ENCODE assay signal across 8 mouse cellular contexts in genomic region chr5:33723019-33723640, GRCm38 (mm10). TPM values are rescaled to one million over a fixed set of nuclear protein-coding genes. Genes with fewer than 3 reads are reported as not detected.
A peak's percentile ranks its signal among the peaks of the same experiment; 100 is the strongest.
DNase-seq lines count a peak whose midpoint lies in the region; ATAC-seq and TF ChIP-seq lines count a peak whose summit lies in the region.

No protein-coding gene starts in this region.

- WGBS in lung, adult 2 months, result 2% methylated on average over 61 of the region's 61 CpGs
- WGBS in embryonic facial prominence, embryonic 15.5 days, result under 1% methylated on average over 48 of the region's 61 CpGs
- WGBS in kidney, adult 2 months, result 4% methylated on average over 61 of the region's 61 CpGs

- no peak for TF ChIP-seq CTCF in lung, adult 2 months (IDR thresholded peaks at IDR 0.05; ENCODE audit: insufficient read depth, low read length)
- TF ChIP-seq CTCF in kidney, adult 2 months (conservative IDR thresholded peaks at IDR 0.05; ENCODE audit: insufficient read depth, insufficient read length, low read depth, low read length), result no peak

- TF ChIP-seq POLR2A in lung, adult 2 months (IDR thresholded peaks at IDR 0.05; ENCODE audit: borderline replicate concordance, extremely low read depth, low read depth, low read length), result no peak
- TF ChIP-seq POLR2A in kidney, adult 2 months (IDR thresholded peaks at IDR 0.05; ENCODE audit: low read depth, low read length), result no peak

- no peaks in the 10 kb centered on the region for H3K9me3 ChIP-seq in embryonic facial prominence, embryonic 15.5 days (replicated peaks)

- DNase-seq in lung, adult 2 months, result peak; percentile 54
- DNase-seq in lung, postnatal 25 days (ENCODE audit: low spot score), result no peak
- DNase-seq in kidney, adult 2 months, result no peak
- peak; percentile 43 for DNase-seq in lung, postnatal 36 days
- no peak for DNase-seq in gastrocnemius, adult 8-10 months (ENCODE audit: low spot score in 2 of 2)
- DNase-seq in cerebellum, postnatal 4 days (ENCODE audit: low spot score in 2 of 2), result no peak
- DNase-seq in layer of hippocampus, adult 18-20 months (ENCODE audit: low spot score in 2 of 2), result no peak

- H3K4me3 ChIP-seq in lung, adult 2 months (replicated peaks; ENCODE audit: extremely low read depth, low read depth, low read length), result peak overlapping the region; percentile 89
- H3K4me3 ChIP-seq in embryonic facial prominence, embryonic 15.5 days (replicated peaks), result peak overlapping the region; percentile 61
- H3K4me3 ChIP-seq in kidney, adult 2 months (ENCODE audit: insufficient read depth, low read depth, low read length), result peak overlapping the region; percentile 88

- peak overlapping the region; percentile 98 for H3K4me2 ChIP-seq in embryonic facial prominence, embryonic 15.5 days (replicated peaks)

- peaks cover 18% of the 10 kb centered on the region for H3K4me1 ChIP-seq in lung, adult 2 months (ENCODE audit: control insufficient read depth, insufficient read depth, low read length)
- peaks cover 55% of the 10 kb centered on the region for H3K4me1 ChIP-seq in embryonic facial prominence, embryonic 15.5 days
- H3K4me1 ChIP-seq in kidney, adult 2 months (ENCODE audit: control insufficient read depth, insufficient read depth, low read length), result peaks cover 21% of the 10 kb centered on the region

- H3K27ac ChIP-seq in embryonic facial prominence, embryonic 15.5 days (replicated peaks), result 0 out of 2 replicates have a peak overlapping the region, but pooled peaks have one; percentile 28
- peak overlapping the region; percentile 96 for H3K27ac ChIP-seq in kidney, adult 2 months (ENCODE audit: insufficient read depth, low read depth, low read length)

- H3K27me3 ChIP-seq in embryonic facial prominence, embryonic 15.5 days, result peaks cover 21% of the 10 kb centered on the region
- H3K27me3 ChIP-seq in kidney, adult 2 months (replicated peaks; ENCODE audit: control insufficient read depth, insufficient read depth, low read length), result no peaks in the 10 kb centered on the region

- 0 out of 2 replicates have a peak, but pooled peaks cover 6% of the 10 kb centered on the region for H3K36me3 ChIP-seq in embryonic facial prominence, embryonic 15.5 days
- no peaks in the 10 kb centered on the region for H3K36me3 ChIP-seq in kidney, adult 2 months (ENCODE audit: control insufficient read depth, insufficient read depth, low read length)

- ATAC-seq in embryonic facial prominence, embryonic 15.5 days (ENCODE audit: insufficient number of reproducible peaks, low FRiP score, low TSS enrichment, low read depth), result no peak

- H3K9ac ChIP-seq in embryonic facial prominence, embryonic 15.5 days, result peak overlapping the region; percentile 57

RNA-seq across cellular contexts. Expression of gene Fgfr3, which starts 1.7 kb away (rescaled TPM):
- 237 and 258 TPM in 2 replicates for polyA plus RNA-seq in lung, adult 2 months (2012; rRNA removed)
- polyA plus RNA-seq in embryonic facial prominence, embryonic 15.5 days (2015; fragmentation: Nextera tagmentation; extraction: Ambion mirVana), result 32.0 and 34.6 TPM in 2 replicates
- 63.7 and 94.9 TPM in 2 replicates for polyA plus RNA-seq in kidney, adult 2 months (2012; rRNA removed)
- 1 to 10 TPM; 1.6 to 4.7 (median 1.9) TPM for total RNA-seq in gastrocnemius, adult 8-10 months (2022)
- 100 to 1,000 TPM; 120 to 122 TPM for total RNA-seq in layer of hippocampus, adult 18-20 months (2021)

RNA-seq across cellular contexts. Expression of gene Letm1, which starts 59.5 kb away (rescaled TPM):
- 41.8 and 47.5 TPM in 2 replicates for polyA plus RNA-seq in lung, adult 2 months (2012; rRNA removed)
- polyA plus RNA-seq in embryonic facial prominence, embryonic 15.5 days (2015; fragmentation: Nextera tagmentation; extraction: Ambion mirVana), result 49.9 and 51.8 TPM in 2 replicates
- polyA plus RNA-seq in kidney, adult 2 months (2012; rRNA removed), result 85.1 and 91.6 TPM in 2 replicates
- 10 to 100 TPM; 69.8 to 82.0 (median 73.8) TPM for total RNA-seq in gastrocnemius, adult 8-10 months (2022)
- 100 to 1,000 TPM in 1 of 2 experiments, 10 to 100 TPM in 1; 95.4 to 101 TPM for total RNA-seq in layer of hippocampus, adult 18-20 months (2021)

Comparison
In these comparisons a context has a peak if more than half of its experiments do, and no peak if none do; other contexts are left out.
1. DNase-seq: peak in lung, adult 2 months (single experiment) and lung, postnatal 36 days (single experiment); none in lung, postnatal 25 days (single experiment), kidney, adult 2 months (single experiment), gastrocnemius, adult 8-10 months (0 of 2), cerebellum, postnatal 4 days (0 of 2) and layer of hippocampus, adult 18-20 months (0 of 2).
2. Peak in every context shown above with its lines, with median percentiles within 50 percentile points of each other: H3K4me3 ChIP-seq.